Mouse (Mus musculus) liver, postnatal 0 days (tissue): ENCODE results near the gene Kbtbd2.

Experiments
- CTCF ChIP-seq: sonication (generic); IDR thresholded peaks from 2 replicates; pipeline ENCODE4 v1.5.1; 2016; ENCODE audit warnings: antibody characterized with exemption, low read depth
- EP300 ChIP-seq: IDR thresholded peaks from 2 replicates; pipeline ENCODE4 v1.6.1; 2016; ENCODE audit warnings: antibody characterized with exemption, low read depth, mild to moderate bottlenecking

GRCm38 (mm10) chr6:56787668-56788067 lies 9.9 kb downstream of the Kbtbd2 start:
- TF ChIP-seq CTCF = no peak
- TF ChIP-seq EP300 = no peak
